Mouse (Mus musculus): ENCODE results near the gene Umad1. TPM values are rescaled to one million over a fixed set of nuclear protein-coding genes. Genes with fewer than 3 reads are reported as not detected.
A peak's percentile ranks its signal among the peaks of the same experiment; 100 is the strongest.

Umad1 gene
- polyA plus RNA-seq, 1 experiment = 36.1 TPM

DNA sequence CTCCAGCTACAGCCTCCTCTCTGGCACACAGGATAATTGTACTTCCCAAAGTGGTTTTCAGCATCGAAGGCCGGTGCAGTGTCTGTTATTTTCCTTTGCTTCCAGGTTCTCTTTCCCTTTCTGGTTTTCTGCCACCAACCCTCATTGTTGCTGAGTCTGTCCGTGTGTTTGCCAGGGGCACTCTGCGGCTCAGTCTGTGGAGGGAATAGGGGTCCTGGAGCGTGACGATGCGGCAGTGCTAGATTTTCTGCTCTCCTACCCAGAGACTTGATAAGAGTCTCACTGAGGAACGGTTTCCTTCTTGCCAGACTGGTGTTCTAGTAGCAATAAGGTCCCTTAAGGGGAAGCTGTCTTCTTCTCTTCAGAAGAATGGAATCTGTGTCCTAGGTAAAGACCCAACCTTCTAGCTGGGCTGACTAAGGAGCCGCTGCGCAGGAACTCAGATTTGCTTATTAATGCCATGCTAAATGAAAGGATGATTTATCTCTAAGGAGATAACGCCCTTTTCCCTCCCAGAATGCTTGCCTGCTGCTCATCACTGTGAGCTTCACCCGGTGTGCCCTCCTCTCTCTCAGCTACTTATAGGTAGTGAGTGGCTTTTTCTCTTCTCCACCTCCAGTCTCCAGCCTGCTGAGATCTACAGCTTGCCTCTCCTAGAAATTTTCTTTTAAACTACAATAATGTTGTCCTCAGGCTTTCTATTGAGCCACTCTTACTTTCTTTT, 105.1 kb downstream of the Umad1 start:
- DNase-seq (ENCODE audit: extremely low spot score in 1 of 2, low spot score in 1 of 2) = no peak

- DNase-seq (ENCODE audit: extremely low spot score in 1 of 2, low spot score in 1 of 2) = no peak
These were observed 105.7 kb downstream of the Umad1 start for GRCm38 (mm10) chr6:8364757-8365150.

- DNase-seq (ENCODE audit: extremely low spot score in 1 of 2, low spot score in 1 of 2) = no peak
These were observed 108.6 kb downstream of the Umad1 start for GRCm38 (mm10) chr6:8367675-8368074.

DNA sequence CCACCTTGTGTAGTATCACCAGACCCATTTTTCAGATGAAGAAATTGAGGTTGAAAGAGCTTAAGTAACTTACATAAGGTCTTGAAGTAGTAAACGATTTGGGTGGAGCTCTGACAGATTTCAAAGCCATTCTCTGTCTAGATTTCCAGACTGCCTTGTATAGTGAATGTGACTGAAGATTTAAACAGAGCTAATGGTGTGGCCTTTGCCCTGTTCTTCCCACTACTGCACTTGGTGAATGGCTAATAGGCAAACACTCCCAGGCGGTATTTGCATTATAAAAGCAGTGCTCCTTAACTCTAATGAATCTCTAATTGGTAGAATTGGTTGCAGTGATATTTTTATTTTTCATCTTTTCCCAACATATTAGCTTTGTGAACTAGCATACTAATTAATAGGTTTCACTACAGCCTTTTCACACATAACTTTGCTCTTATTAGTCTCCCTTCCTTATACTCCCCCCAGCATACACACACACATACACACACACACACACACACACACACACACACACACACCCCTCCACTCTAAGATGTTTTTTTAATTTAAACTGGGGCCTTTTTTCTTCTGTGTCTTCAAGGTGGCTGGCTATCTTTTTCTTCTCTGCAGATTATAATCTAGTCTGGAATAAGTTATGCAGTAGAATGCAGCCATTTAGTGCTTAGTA, 109.2 kb downstream of the Umad1 start:
- no peak for DNase-seq (ENCODE audit: extremely low spot score in 1 of 2, low spot score in 1 of 2)

- DNase-seq (ENCODE audit: extremely low spot score in 1 of 2, low spot score in 1 of 2) = no peak
These were observed 111.5 kb downstream of the Umad1 start for GRCm38 (mm10) chr6:8370624-8371023.

DNA sequence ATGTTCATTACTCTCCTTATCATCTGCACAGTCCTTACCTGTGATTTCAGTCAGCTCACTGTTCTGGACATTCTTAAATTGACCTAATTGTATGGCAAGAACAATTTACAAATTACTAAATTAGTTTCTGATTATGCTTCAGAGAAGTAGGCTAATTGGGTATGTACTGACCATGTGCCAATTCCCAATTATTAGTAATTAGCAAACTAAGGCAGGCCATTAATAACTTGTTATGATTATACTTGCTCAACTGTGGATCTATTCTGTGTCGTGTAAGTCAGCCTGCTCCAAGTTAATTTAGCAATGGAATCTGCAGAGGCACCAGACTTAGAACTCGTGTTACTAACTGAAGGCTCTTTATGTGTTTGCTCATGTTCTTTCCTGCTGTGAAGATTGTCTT, 114.0 kb downstream of the Umad1 start:
- no peak for DNase-seq (ENCODE audit: extremely low spot score in 1 of 2, low spot score in 1 of 2)

DNA sequence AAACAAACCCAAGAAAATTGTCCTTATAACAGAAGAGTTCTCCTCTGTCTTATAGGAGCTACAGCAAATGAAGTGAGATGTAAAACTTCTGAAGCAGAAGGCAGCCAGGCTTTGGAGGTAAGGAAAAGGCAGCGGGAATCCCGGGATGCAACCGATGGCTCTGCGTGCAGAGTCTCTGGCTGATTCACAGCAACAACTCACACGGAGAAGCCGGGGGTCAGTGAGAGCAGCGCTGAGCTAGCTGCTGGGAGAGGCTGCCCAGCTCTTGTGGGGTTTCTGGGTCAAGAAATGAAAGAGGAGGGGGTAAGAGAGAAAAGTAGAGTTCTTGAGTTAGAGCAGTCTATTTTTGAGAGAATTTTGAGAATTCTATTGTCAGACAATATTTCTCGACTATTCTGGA, 114.8 kb downstream of the Umad1 start:
- DNase-seq (ENCODE audit: extremely low spot score in 1 of 2, low spot score in 1 of 2) = no peak

GRCm38 (mm10) chr6:8374290-8374689, 115.2 kb downstream of the Umad1 start:
- no peak for DNase-seq (ENCODE audit: extremely low spot score in 1 of 2, low spot score in 1 of 2)

GRCm38 (mm10) chr6:8374712-8375111, 115.6 kb downstream of the Umad1 start:
- no peak for DNase-seq (ENCODE audit: extremely low spot score in 1 of 2, low spot score in 1 of 2)

- no peak for DNase-seq (ENCODE audit: extremely low spot score in 1 of 2, low spot score in 1 of 2)
These were observed 117.3 kb downstream of the Umad1 start for GRCm38 (mm10) chr6:8376351-8376750.

- DNase-seq (ENCODE audit: extremely low spot score in 1 of 2, low spot score in 1 of 2) = no peak
These were observed 118.6 kb downstream of the Umad1 start for GRCm38 (mm10) chr6:8377667-8378066.

GRCm38 (mm10) chr6:8389307-8389706, 130.2 kb downstream of the Umad1 start:
- DNase-seq (ENCODE audit: extremely low spot score in 1 of 2, low spot score in 1 of 2) = no peak

DNA sequence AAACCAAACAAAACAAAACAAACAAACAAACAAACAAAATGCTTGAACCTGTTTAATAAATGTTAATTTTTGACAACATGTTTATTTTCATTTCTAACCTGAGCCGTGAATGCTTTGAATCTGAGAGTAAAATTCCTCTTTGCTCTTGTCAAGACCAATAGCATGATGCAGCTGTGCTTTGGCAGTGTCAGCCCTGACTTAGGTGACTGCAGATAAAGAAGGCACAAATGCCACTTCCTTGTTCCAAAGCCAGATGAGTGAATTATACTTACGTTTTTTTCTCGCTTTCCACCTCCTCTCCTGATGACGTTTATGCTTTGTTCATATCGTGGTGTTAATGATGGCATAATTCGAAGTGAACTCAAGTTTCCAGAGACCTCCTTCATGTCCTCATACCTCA, 131.2 kb downstream of the Umad1 start:
- no peak for DNase-seq (ENCODE audit: extremely low spot score in 1 of 2, low spot score in 1 of 2)

- no peak for DNase-seq (ENCODE audit: extremely low spot score in 1 of 2, low spot score in 1 of 2)
These were observed 131.8 kb downstream of the Umad1 start for GRCm38 (mm10) chr6:8390935-8391334.

GRCm38 (mm10) chr6:8393029-8393428, 133.9 kb downstream of the Umad1 start:
- no peak for DNase-seq (ENCODE audit: extremely low spot score in 1 of 2, low spot score in 1 of 2)

DNA sequence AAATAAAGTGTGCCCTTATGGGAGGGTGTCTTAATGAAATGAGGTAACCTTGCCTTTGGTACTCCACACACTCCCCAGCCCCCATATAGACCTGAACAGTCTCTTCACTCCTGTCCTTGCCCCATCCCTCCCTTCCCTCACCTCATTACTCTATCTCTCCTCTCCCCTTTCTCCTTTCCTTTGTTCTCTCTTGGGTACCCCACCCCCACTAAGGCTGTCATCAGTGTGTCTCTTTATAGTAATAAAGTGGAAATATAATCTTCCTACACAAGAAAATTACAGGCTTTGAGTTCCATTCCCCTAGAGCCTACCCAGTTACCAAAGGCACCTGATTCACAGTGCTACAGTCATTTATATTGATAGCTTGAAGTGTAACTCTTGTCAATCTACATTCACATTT, 135.0 kb downstream of the Umad1 start:
- DNase-seq (ENCODE audit: extremely low spot score in 1 of 2, low spot score in 1 of 2) = no peak

DNA sequence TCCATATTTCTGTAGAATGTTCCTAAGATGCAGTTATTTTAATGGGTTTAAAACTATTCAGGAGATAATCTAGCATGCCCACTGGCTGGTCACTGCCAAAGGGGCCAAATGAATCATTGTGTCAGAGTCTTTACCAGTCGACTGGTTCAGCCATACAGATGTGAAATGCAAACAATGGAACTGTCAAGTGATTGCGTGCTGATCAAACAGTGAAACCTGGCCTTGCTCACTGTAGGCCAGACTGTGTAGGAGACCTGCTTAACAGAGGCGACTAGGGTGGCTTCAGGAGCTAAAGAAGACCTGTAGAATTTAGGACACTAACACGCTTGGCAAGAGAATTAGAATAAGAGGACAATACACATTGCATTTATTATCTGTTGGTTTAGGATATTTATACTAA, 136.0 kb downstream of the Umad1 start:
- no peak for DNase-seq (ENCODE audit: extremely low spot score in 1 of 2, low spot score in 1 of 2)

- DNase-seq (ENCODE audit: extremely low spot score in 1 of 2, low spot score in 1 of 2) = no peak
These were observed 138.2 kb downstream of the Umad1 start for GRCm38 (mm10) chr6:8397252-8397651.

GRCm38 (mm10) chr6:8399710-8400109, 140.6 kb downstream of the Umad1 start:
- no peak for DNase-seq (ENCODE audit: extremely low spot score in 1 of 2, low spot score in 1 of 2)

DNA sequence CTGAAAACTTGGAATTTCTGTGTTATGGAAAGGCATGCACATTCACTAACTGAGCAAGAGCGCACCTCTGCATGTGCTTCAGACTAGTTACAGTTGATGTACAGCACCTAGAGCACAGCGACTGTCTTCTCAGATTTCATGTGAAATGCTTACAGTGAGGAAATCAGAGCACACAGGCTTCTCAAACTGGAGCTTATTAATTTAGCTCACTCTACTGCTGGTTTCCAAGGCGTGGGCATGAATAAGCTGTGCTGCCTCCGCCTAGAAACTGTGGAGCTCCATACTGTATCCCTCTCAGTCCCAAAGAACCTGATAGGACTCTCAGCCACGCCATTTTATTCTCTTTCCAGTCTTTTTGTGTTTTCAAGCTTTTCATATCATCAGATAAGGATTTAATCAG, 144.0 kb downstream of the Umad1 start:
- DNase-seq (ENCODE audit: extremely low spot score in 1 of 2, low spot score in 1 of 2) = peak in 1 of 2 experiments; percentile 53

GRCm38 (mm10) chr6:8405844-8406243, 146.8 kb downstream of the Umad1 start:
- DNase-seq (ENCODE audit: extremely low spot score in 1 of 2, low spot score in 1 of 2) = no peak

GRCm38 (mm10) chr6:8408332-8408731, 149.2 kb downstream of the Umad1 start:
- DNase-seq (ENCODE audit: extremely low spot score in 1 of 2, low spot score in 1 of 2) = no peak

Measured in frontal cortex, adult 2 months (tissue).